Comparison of ENCODE assay signal across 8 mouse cellular contexts in the genomic region with DNA sequence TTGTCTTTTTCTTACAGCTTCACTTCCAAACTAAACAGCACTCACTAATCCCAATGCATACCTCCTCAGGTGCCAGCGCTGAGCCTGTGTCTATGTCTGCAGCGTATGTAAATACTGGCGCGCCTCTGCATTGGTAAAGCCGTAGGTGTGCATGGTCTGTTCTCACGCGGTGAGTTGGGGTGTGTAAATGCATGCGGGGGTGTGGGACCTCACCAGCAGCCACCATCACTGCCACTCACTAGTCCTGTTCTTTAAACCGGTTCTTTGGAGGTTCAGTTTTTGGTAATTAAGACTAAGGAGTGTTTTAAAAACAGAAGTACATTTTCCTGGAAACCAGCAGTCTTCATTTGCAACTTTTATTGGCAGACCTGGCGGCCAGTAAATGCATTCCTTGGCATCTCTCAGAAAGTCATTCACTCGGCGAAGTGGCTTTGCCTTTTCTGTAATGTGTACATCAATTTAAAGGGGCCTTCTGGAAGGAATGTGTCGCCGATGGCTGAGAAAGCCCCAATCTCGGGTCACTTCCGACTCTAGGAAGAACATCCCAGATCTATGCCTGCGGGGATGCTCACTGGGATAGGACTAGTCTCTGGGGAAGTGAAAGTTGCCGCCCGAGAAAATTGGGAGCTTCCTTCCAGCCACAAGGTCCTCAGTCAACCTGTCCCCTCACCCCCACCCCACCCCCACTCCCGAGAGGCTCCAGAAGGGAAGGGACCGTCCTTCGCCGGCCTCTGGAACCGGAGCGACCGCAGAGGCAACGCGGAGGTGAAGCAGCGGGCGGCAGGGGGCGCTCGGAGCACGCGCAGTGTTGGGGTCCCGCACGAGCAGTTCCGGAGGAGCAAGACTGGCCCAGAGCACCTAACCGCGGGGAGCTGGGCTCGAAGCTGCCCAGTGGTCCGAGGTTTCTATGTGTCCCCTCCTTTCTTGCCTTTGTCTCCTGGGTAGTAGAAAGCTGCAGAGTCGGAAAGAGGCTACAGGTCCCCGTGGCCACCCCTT. TPM values are rescaled to one million over a fixed set of nuclear protein-coding genes. Genes with fewer than 3 reads are reported as not detected.
DNase-seq lines count a peak whose midpoint lies in the region; ATAC-seq and TF ChIP-seq lines count a peak whose summit lies in the region.

No protein-coding gene starts in this region.

- peak overlapping the region; percentile 34 to 53 for H3K4me3 ChIP-seq in ES-E14 (ENCODE audit: insufficient read depth in 1 of 2, low read depth in 1 of 2, low read length in 2 of 2, poor library complexity in 1 of 2, severe bottlenecking in 1 of 2)
- peak overlapping the region; percentile 24 for H3K4me3 ChIP-seq in lung, embryonic 15.5 days

- DNase-seq in ES-E14 (ENCODE audit: low read depth, low spot score), result no peak
- DNase-seq in cerebellum, adult 8-10 months, result peak; percentile 64
- peak; percentile 39 to 89 for DNase-seq in frontal cortex, adult 2 months (ENCODE audit: extremely low spot score in 1 of 2, low spot score in 1 of 2)
- DNase-seq in layer of hippocampus, adult 8-10 months (ENCODE audit: low spot score in 2 of 2), result peak; percentile 57 to 83
- DNase-seq in ovary, postnatal 10 days (ENCODE audit: low spot score), result peak; percentile 71
- peak; percentile 84 for DNase-seq in thymus, postnatal 14 days

- H3K4me2 ChIP-seq in lung, embryonic 15.5 days, result peak overlapping the region; percentile 54

- no peak overlapping the region; the same call in 1 of the 2 replicates for H3K27ac ChIP-seq in ES-E14 (ENCODE audit: insufficient read depth, low read depth, low read length, poor library complexity, severe bottlenecking)
- no peak overlapping the region for H3K27ac ChIP-seq in lung, embryonic 15.5 days

- peak; percentile 62 to 74; a peak in 3 of 4 replicates for ATAC-seq in hematopoietic stem cell, adult 5-6 weeks (replicated peaks in 1 of 2; ENCODE audit: insufficient read depth in 1 of 2, low FRiP score in 2 of 2, low TSS enrichment in 1 of 2, low read depth in 1 of 2, poor library complexity in 2 of 2, severe bottlenecking in 2 of 2)
- peak; percentile 60; the same call in 1 of the 2 replicates for ATAC-seq in lung, embryonic 15.5 days (ENCODE audit: borderline replicate concordance, extremely low read depth, low FRiP score, low TSS enrichment)

- H3K9me3 ChIP-seq in ES-E14 (ENCODE audit: control insufficient read depth, insufficient read depth, low read depth, low read length), result no peaks in the 10 kb centered on the region
- H3K9me3 ChIP-seq in lung, embryonic 15.5 days, result no peaks in the 10 kb centered on the region

- H3K4me1 ChIP-seq in ES-E14 (ENCODE audit: control insufficient read depth in 2 of 2, insufficient read depth in 2 of 2, low read length in 2 of 2, poor library complexity in 1 of 2), result peaks cover 0 to 2% of the 10 kb centered on the region in 2 experiments; a peak in 1 of 4 replicates
- peaks cover 30% of the 10 kb centered on the region for H3K4me1 ChIP-seq in lung, embryonic 15.5 days

- H3K27me3 ChIP-seq in lung, embryonic 15.5 days, result peaks cover 96% of the 10 kb centered on the region

- H3K36me3 ChIP-seq in ES-E14 (ENCODE audit: control insufficient read depth, insufficient read depth, low read length, poor library complexity, severe bottlenecking), result no peaks in the 10 kb centered on the region
- H3K36me3 ChIP-seq in lung, embryonic 15.5 days, result no peaks in the 10 kb centered on the region

- H3K9ac ChIP-seq in ES-E14 (ENCODE audit: insufficient read depth, low read depth, low read length, poor library complexity, severe bottlenecking), result no peak overlapping the region
- H3K9ac ChIP-seq in lung, embryonic 15.5 days, result no peak overlapping the region

- in situ Hi-C loops in ES-E14 (cut with MboI; ENCODE audit: low sequenced_read_pairs in 2 of 2, unreplicated experiment in 2 of 2), result loop anchor here in 1 of 2 experiments (25.0 kb wide), 1 partner anchor 411 kb away; no protein-coding TSS in a partner anchor

- WGBS in lung, embryonic 15.5 days, result 2% methylated on average over 41 of the region's 43 CpGs

TF ChIP-seq in ES-E14, 5 proteins besides CTCF, POLR2A, EP300 and RAD21:
- TF ChIP-seq CHD2 (IDR thresholded peaks at IDR 0.05; ENCODE audit: low read depth, low read length) (no peak), MAFK (IDR thresholded peaks at IDR 0.05; ENCODE audit: insufficient read depth, low read depth, low read length) (no peak), ZC3H11A (IDR thresholded peaks at IDR 0.05; ENCODE audit: borderline replicate concordance, low read depth, low read length) (no peak), HCFC1 (IDR thresholded peaks at IDR 0.05; ENCODE audit: borderline replicate concordance, insufficient read depth, low read length) (no peak), ZNF384 (IDR thresholded peaks at IDR 0.05; ENCODE audit: low read depth, low read length) (no peak)

RNA-seq across cellular contexts. Expression of a gene that starts 5.6 kb away (rescaled TPM):
- total RNA-seq in ES-E14 (2012; rRNA removed), result 0.42 and 1.2 TPM in 2 replicates
- polyA plus RNA-seq in frontal cortex, adult 2 months (2012; rRNA removed), result 2.8 and 3.3 TPM in 2 replicates
- total RNA-seq in hematopoietic stem cell, adult 5-6 weeks (2017), result not detected in 2 replicates
- 1 to 10 TPM; 4.1 to 5.0 (median 4.7) TPM for total RNA-seq in layer of hippocampus, adult 8-10 months (2022)
- 0.47 and 0.53 TPM in 2 replicates for polyA plus RNA-seq in lung, embryonic 15.5 days (2015; fragmentation: Nextera tagmentation; extraction: Ambion mirVana)
